Mouse (Mus musculus) G1E (cell line): ENCODE measurements around the gene Ntpcr. TPM values are rescaled to one million over a fixed set of nuclear protein-coding genes. Genes with fewer than 3 reads are reported as not detected.

ENCODE experiments used
- ATAC-seq: 2 replicates; pipeline ENCODE4 v1.8.0; 2016; ENCODE audit warnings: mild to moderate bottlenecking; ENCODE audit not compliant: insufficient number of reproducible peaks, poor library complexity, low FRiP score, severe bottlenecking; ENCODE audit errors: extremely low read depth
- DNase-seq: peaks from one replicate; pipeline ENCODE4 v3.0.0; 2012; ENCODE audit warnings: low spot score
- H3K27me3 ChIP-seq: 2 replicates; pipeline ENCODE4 v1.6.1; 2012; ENCODE audit warnings: mild to moderate bottlenecking, low read length, inconsistent platforms; ENCODE audit not compliant: insufficient read depth
- H3K36me3 ChIP-seq: replicated peaks from 2 replicates; pipeline ENCODE3; 2012; ENCODE audit warnings: mild to moderate bottlenecking, inconsistent platforms
- H3K4me1 ChIP-seq: 2 replicates; pipeline ENCODE4 v1.6.1; 2012; ENCODE audit warnings: low read depth, low read length, inconsistent platforms, mixed read lengths; ENCODE audit not compliant: insufficient read depth
- H3K4me3 ChIP-seq: 2 replicates; pipeline ENCODE4 v1.5.1; 2012; ENCODE audit warnings: low read depth, mild to moderate bottlenecking, inconsistent platforms, low read length, moderate library complexity, mixed read lengths
- H3K9me3 ChIP-seq: replicated peaks from 2 replicates; pipeline ENCODE4 v1.6.1; 2012; ENCODE audit warnings: inconsistent platforms
- CTCF ChIP-seq: IDR thresholded peaks from 2 replicates; pipeline ENCODE4 v1.5.1; 2012; ENCODE audit warnings: low read depth, low read length, inconsistent platforms, mixed read lengths
- GATA1 ChIP-seq: IDR thresholded peaks from 2 replicates; pipeline ENCODE4 v1.6.1; 2012; ENCODE audit warnings: borderline replicate concordance, low read length, inconsistent platforms, mixed read lengths
- GATA2 ChIP-seq: IDR thresholded peaks from 2 replicates; pipeline ENCODE4 v1.6.1; 2012; ENCODE audit warnings: low read depth, low read length, inconsistent platforms, borderline replicate concordance
- POLR2AphosphoS5 ChIP-seq: IDR thresholded peaks from 2 replicates; pipeline ENCODE4 v1.6.1; 2012; ENCODE audit warnings: low read depth, low read length, inconsistent platforms; ENCODE audit not compliant: insufficient replicate concordance
- TAL1 ChIP-seq: conservative IDR thresholded peaks from 2 replicates; pipeline ENCODE4 v1.6.1; 2012; ENCODE audit warnings: low read depth, low read length, inconsistent platforms, mixed read lengths
- polyA plus RNA-seq: library from polyadenylated mRNA; stranded (reverse); fragments of >175 nt; gene quantifications from 2 replicates; pipeline ENCODE4 v1.2.3, GENCODE M21; 2012
- total RNA-seq, 2 experiments: library from RNA; stranded (forward) in 1 of 2; stranded (reverse) in 1 of 2; fragments of 200-1000 nt in 1 of 2; fragments of >200 nt in 1 of 2; fragmentation: Nextera tagmentation in 1 of 2; gene quantifications; 2 replicates each; pipeline ENCODE4 v1.2.3; 2014 to 2017

Gene Ntpcr
- total and polyA plus RNA-seq, 3 experiments: not detected

DNA sequence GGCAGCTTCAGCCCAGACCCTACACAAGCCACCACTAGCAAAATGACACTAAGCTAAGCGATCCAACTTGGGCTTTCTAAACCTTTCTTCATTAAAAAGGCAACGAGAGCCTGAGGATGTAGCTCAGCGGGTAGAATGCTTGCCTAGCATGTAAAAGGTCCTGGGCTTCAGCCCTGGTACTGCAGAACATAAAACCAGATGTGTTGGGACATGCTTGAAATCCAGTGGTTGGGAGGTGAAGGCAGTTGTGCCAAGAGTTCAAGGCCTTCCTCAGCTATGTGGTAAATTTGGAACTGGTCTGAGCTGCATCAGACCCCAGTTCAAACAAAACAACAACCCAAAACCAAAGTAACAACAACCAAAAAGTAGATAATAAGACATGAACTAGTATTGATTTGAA, 46.6 kb downstream of the Ntpcr start:
- Histone ChIP-seq H3K4me1 (no peaks in the 10 kb centered on the region), H3K4me3 (no peak overlapping the region), H3K27me3 (no peaks in the 10 kb centered on the region), H3K36me3 (no peaks in the 10 kb centered on the region), H3K9me3 (peaks cover 91% of the 10 kb centered on the region)
- DNase-seq (no peak), ATAC-seq (no peak)
- no peak for TF ChIP-seq GATA1
- no peak for TF ChIP-seq POLR2AphosphoS5
- no peak for TF ChIP-seq TAL1
- no peak for TF ChIP-seq CTCF
- no peak for TF ChIP-seq GATA2

DNA sequence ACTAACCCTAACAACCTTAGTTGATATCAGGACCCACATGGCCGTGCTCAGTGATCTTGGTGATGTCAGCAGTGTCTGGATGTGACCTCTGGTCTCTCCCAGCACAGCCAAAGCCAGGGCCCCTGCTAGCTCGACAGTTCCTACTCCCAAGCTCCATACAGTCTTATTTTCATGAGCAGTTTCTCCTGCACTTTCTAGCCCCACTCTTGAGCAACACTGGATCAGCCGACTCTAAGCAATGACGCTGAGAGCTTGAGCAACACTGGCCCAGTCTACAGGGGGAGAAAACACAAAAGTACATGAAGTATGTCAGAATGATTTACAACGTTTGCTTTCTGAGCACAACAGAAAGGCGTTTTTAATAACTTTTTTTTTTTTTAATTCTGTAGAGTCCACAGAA, 47.0 kb downstream of the Ntpcr start:
- ATAC-seq: no peak
- H3K4me1 ChIP-seq: no peaks in the 10 kb centered on the region
- no peaks in the 10 kb centered on the region for H3K27me3 ChIP-seq
- no peak for TF ChIP-seq TAL1
- H3K36me3 ChIP-seq: no peaks in the 10 kb centered on the region
- peaks cover 93% of the 10 kb centered on the region for H3K9me3 ChIP-seq
- no peak overlapping the region for H3K4me3 ChIP-seq
- no peak for DNase-seq

DNA sequence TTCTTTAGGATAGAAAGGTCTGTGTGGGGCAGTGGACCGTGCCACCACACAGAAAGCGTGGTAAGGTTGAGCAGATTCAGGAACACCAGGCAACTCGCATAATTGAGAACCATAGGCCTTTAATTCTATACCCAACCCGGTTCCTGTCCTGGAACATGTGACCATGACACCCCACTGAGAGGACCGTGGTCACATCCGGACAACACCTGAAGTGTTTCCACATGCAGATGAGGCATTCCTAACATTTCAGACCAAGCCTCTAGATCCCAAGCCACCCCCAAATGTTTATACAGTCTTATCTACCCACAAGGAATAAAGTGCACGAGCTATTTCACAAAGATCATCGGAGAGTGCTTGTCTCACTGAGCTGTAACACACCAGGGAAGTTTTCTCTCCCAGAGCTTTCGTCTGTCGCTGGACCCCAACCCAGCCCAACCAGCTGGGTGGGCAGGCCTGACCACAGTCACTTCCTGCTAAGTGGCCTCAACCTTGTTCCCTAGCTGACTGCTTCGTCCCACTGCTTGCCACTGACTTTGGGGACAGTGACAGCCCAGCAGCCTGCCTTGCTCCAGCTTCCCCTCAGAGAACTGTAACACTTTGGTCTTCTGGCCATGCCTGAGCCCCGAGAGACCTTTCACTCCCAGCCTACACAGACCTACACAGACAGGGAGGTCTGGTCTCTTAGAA, 47.9 kb downstream of the Ntpcr start:
- no peak for DNase-seq
- peaks cover 93% of the 10 kb centered on the region for H3K9me3 ChIP-seq
- no peaks in the 10 kb centered on the region for H3K4me1 ChIP-seq
- ATAC-seq: no peak
- no peak overlapping the region for H3K4me3 ChIP-seq
- TF ChIP-seq POLR2AphosphoS5 (no peak), CTCF (no peak)
- H3K36me3 ChIP-seq: no peaks in the 10 kb centered on the region
- no peaks in the 10 kb centered on the region for H3K27me3 ChIP-seq

DNA sequence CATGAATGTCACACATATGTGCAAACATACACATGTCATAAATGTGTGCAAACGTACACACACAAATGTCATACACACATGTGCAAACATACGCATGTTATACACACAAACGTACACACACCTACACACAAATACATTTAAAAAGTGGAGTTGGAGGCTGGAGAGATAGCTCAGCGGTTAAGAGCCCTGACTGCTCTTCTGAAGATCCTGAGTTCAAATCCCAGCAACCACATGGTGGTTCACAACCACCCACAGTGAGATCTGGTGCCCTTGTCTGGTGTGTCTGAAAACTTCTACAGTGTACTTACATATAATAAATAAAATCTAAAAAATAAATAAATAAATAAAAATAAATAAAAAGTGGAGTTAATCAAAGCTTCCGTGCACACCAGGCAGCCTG, 49.2 kb downstream of the Ntpcr start:
- Histone ChIP-seq H3K9me3 (peaks cover 91% of the 10 kb centered on the region), H3K27me3 (no peaks in the 10 kb centered on the region), H3K4me1 (no peaks in the 10 kb centered on the region), H3K4me3 (no peak overlapping the region), H3K36me3 (no peaks in the 10 kb centered on the region)
- no peak for DNase-seq
- no peak for ATAC-seq
- TF ChIP-seq CTCF (no peak), GATA2 (no peak), TAL1 (no peak), GATA1 (no peak), POLR2AphosphoS5 (no peak)

DNA sequence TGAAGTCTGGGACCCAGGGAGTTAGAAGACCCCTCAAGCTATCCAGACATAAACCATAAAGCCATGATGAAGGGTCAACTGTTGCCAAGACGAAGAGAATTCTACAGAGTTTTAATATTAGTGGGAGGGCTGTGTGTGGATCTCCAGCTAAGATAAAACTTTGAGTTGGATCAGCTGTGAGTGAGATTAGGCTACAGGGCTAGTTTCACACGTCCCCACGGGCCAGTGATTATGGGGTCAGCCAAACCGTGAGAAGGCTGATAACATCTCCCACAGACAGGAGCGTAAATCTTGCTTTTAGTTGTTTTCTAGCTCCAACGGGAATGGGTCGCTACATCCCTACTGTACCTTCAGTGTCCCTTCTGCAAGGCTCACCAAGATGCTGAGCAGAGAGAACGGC, 49.9 kb downstream of the Ntpcr start:
- Histone ChIP-seq H3K27me3 (no peaks in the 10 kb centered on the region), H3K4me3 (no peak overlapping the region), H3K36me3 (no peaks in the 10 kb centered on the region), H3K9me3 (peaks cover 92% of the 10 kb centered on the region), H3K4me1 (no peaks in the 10 kb centered on the region)
- no peak for ATAC-seq
- DNase-seq: no peak
- no peak for TF ChIP-seq GATA2
- no peak for TF ChIP-seq GATA1

DNA sequence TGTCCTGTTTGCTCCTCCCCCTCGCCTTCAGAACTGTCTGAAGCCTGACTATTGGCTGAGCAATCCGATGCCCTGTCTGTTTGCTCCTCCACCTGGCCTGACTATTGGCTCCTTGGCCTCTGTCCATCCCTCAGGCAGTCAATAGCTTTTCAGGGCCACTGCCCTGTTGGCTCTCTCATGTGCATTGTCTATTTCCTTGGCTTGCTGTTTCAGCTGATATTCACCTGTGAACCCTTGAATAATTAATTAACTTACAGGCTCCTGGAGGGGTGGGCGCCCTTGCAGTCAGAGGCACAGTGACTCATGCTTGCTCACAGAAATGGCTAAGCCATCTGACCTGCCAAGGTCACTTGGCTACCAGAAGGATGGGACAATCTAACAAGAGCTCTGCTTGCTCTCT, 52.4 kb downstream of the Ntpcr start:
- peaks cover 96% of the 10 kb centered on the region for H3K9me3 ChIP-seq
- no peaks in the 10 kb centered on the region for H3K4me1 ChIP-seq
- no peak for TF ChIP-seq TAL1
- no peak for TF ChIP-seq POLR2AphosphoS5
- no peak for TF ChIP-seq GATA2
- no peak for TF ChIP-seq GATA1
- TF ChIP-seq CTCF: no peak
- DNase-seq (no peak), ATAC-seq (no peak)
- no peak overlapping the region for H3K4me3 ChIP-seq
- no peaks in the 10 kb centered on the region for H3K36me3 ChIP-seq
- H3K27me3 ChIP-seq: no peaks in the 10 kb centered on the region

DNA sequence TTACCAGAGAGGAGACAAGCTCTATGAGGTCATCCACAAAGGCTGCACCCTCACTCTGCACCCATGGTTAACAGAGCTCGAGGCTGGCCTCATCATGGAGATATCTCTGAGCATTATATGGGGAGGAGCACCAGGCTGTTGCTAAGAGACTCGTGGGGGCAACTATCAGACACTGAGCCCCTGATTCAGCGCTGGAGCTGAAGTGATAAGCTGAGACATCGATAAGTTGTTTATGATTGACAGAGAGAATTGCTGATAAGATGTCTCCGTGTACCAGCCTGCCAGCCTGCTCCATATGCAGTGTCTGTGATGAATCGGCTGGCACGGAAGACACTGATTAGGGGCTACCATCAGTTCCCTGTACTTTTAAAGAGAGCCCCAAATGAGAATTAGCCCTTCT, 57.1 kb downstream of the Ntpcr start:
- TF ChIP-seq GATA2: no peak
- no peak for TF ChIP-seq CTCF
- no peak for TF ChIP-seq TAL1
- TF ChIP-seq POLR2AphosphoS5: no peak
- no peak for TF ChIP-seq GATA1
- no peaks in the 10 kb centered on the region for H3K27me3 ChIP-seq
- ATAC-seq (no peak), DNase-seq (no peak)
- H3K4me1 ChIP-seq: no peaks in the 10 kb centered on the region
- no peaks in the 10 kb centered on the region for H3K36me3 ChIP-seq
- peaks cover 91% of the 10 kb centered on the region for H3K9me3 ChIP-seq
- no peak overlapping the region for H3K4me3 ChIP-seq
